Mouse (Mus musculus) embryonic fibroblast, embryonic 13.5 days (primary cell): ENCODE results near the gene Stpg1. TPM values are rescaled to one million over a fixed set of nuclear protein-coding genes. Genes with fewer than 3 reads are reported as not detected.

Source experiments
- H3K27ac ChIP-seq: 2 replicates; pipeline ENCODE4 v1.5.1; 2012; ENCODE audit warnings: low read length, control low read depth, inconsistent platforms; ENCODE audit not compliant: insufficient read depth
- H3K4me1 ChIP-seq: 2 replicates; pipeline ENCODE4 v1.6.1; 2011; ENCODE audit warnings: low read length; ENCODE audit not compliant: control insufficient read depth, insufficient read depth
- H3K4me3 ChIP-seq: 2 replicates; pipeline ENCODE4 v1.5.1; 2011; ENCODE audit warnings: mild to moderate bottlenecking, control low read depth, low read length; ENCODE audit not compliant: insufficient read depth
- CTCF ChIP-seq: IDR thresholded peaks from 2 replicates; pipeline ENCODE4 v1.5.1; 2011; ENCODE audit warnings: mild to moderate bottlenecking, control low read depth, low read length, moderate library complexity, borderline replicate concordance; ENCODE audit not compliant: insufficient read depth
- POLR2A ChIP-seq: IDR thresholded peaks from 2 replicates; pipeline ENCODE4 v1.6.1; 2011; ENCODE audit warnings: low read depth, mild to moderate bottlenecking, control low read depth, low read length, moderate library complexity
- polyA plus RNA-seq: library from polyadenylated mRNA; stranded (reverse); fragments of >200 nt; gene quantifications from 2 replicates; pipeline ENCODE4 v1.2.4, GENCODE M21; 2011; ENCODE audit warnings: low read depth; ENCODE audit not compliant: missing spikeins, insufficient read length

The Stpg1 gene
- polyA plus RNA-seq, 1 experiment, result not detected

DNA sequence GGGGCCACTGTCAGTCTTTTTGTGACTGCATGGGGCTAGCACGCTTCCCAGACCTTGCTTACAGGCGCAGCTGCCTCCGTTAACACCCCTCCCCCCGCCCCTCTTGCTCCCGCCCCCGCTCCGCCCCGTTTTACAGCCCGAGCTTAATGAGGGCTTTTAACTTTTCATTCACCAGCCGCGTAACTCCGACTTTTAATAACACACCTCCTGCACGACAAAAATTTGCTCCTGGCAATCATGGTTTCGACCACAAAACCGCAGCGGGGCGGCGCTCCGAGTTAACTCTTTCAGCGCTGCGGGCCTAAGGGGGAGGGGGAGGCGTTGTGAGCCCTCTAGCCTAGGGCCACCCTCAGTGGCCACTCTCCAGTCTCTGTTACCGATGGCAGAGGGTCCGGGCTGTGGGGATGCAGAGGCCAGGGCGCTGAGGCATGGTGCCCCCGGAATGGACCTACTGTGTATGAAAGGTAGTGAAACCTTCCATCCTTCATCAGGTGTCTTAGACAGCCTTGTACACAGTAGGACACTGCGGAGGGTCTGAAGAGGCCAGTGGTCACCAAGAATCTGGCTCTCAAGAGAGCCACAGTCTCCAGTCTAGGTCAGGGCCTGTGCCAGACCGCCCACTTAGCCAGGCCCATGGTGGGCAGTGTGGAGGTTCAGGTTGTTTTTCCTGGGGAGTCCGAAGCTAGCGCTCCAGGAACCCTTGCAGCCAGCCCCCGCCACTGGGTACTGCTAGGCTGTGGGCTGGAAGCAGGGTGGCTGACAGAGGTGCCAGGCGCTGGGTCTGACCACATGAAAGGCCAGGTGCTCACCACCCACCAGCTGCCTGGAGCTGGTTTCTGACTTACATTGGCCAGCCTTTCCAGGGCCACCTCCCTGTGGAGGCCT lies 75.8 kb downstream of the Stpg1 start:
- Histone ChIP-seq H3K27ac (no peak overlapping the region), H3K4me3 (0 out of 2 replicates have a peak overlapping the region, but pooled peaks have one; percentile 5), H3K4me1 (peaks cover 30% of the 10 kb centered on the region)
- no peak for TF ChIP-seq CTCF
- TF ChIP-seq POLR2A, result no peak

DNA sequence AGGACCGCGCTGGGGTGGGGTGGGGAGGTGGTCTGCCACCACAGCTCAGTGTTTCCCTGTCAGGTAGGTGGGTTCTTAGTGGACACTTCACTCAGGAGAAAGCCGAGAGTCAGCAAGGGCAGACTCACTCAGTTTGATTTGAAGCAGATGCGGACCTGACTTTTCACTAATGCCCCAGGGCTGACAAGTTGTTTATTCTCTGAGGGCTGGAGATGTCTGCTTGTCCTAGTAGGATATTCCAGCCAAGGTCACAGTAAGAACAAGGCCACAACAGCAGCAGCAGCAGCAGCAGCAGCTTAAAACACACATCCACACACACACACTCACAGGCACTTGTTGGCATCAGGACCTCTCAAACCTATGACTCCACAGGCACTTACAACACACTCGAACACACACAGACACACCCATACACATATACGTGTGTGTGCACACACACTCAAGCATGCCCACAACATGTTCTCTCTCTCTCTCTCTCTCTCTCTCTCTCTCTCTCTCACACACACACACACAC lies 76.5 kb downstream of the Stpg1 start:
- Histone ChIP-seq H3K4me1 (peaks cover 30% of the 10 kb centered on the region), H3K4me3 (no peak overlapping the region), H3K27ac (no peak overlapping the region)
- no peak for TF ChIP-seq CTCF
- no peak for TF ChIP-seq POLR2A

DNA sequence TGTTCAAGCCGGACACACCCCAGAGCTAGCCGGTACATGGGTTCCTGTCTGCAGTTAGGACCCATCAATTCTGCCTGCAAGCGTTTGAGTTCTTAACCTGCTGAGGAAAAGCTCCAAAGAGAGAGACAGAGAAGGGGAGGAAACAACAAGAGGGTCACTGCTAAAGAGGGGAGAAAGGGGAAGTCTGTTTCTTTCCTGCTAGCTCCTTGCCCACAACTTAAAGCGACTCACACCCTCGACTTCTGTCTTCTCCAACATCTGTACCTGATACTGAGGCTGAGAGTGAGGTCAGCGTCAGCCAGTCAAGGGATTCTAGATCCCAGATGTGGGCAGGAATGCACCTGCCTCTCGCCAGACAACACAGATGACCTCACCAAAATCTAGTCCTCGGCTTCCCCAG lies 77.7 kb downstream of the Stpg1 start:
- TF ChIP-seq CTCF (no peak), POLR2A (no peak)
- H3K27ac ChIP-seq, result no peak overlapping the region

DNA sequence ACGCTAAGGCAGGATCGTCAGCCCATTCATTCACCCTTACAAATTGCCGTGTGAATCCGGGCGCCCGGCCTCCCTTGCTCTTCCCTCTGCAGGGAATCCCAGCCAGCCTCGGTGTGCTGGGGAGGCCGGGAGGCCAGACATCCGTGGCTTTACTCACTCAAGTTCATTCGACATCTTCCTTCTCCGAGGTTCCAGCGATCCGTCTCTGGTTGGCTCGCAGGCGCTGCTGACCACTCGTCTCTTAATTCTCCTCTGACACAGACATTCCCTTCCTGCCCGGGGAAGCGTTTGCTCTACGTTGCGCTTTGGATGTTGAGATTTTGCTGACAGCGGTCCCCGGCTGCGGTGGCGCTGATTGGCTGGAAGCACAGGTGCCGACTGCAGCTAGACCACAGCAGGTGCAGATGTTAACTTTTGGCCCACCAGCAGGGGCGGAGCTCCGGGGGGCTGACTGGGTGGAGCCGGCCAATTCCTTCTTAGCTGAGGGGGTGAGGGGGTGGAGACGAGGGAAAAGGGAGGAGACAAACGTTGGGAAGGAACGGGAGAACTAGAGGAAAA lies 78.7 kb downstream of the Stpg1 start, which contains the start of gene Grhl3:
Gene Grhl3, minus strand, starts transcription at position 380 of the 558 bp plus-strand sequence.
- TF ChIP-seq CTCF (no peak), POLR2A (no peak)
- Histone ChIP-seq H3K4me3 (peak within 1 kb of the TSS; percentile 22), H3K4me1 (peaks cover 19% of the 10 kb centered on the region), H3K27ac (no peak within 1 kb of the TSS)

More for the DNA sequence above, 77.7 kb downstream of the Stpg1 start:
- H3K4me3 ChIP-seq, result no peak overlapping the region
- peaks cover 23% of the 10 kb centered on the region for H3K4me1 ChIP-seq

DNA sequence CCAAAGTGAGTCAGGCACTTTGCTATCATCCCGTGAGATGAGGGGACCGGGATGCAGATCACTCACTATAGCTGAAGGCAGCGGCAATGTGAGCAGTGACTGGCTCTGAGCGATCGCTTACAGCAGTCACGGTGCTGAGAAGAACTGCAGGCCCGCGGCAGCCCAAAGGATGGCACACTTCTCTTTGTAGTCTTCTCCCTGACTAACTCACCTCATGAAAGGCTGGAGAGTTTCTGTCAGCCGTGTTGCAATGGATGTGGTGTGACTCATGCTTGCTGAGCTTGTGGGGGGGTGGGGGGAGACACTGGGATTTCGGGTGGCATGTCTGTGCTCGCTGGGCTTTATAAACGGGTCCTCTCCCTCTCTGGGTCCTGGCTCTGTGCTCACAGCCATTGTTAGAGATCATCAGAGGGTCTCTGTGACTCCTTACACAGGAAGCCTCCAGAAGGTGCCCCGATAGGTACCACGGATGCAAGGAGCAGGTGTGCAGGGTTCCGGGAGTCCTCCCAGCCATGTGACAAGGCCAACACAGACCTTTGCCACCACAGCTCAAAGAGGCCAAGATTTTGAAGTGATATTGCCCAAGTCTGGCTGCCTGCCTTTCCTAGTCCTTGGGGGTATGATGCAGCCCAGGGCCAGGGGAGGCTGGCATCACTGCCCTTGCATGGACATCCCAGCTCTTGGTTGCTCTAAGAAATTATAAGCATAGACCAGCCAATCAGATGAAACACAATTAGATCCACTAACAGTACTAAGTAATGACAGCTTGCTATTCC lies 81.0 kb downstream of the Stpg1 start:
- H3K4me1 ChIP-seq, result peaks cover 13% of the 10 kb centered on the region; the same call in 1 of the 2 replicates
- no peak overlapping the region for H3K27ac ChIP-seq
- TF ChIP-seq POLR2A (no peak), CTCF (no peak)

DNA sequence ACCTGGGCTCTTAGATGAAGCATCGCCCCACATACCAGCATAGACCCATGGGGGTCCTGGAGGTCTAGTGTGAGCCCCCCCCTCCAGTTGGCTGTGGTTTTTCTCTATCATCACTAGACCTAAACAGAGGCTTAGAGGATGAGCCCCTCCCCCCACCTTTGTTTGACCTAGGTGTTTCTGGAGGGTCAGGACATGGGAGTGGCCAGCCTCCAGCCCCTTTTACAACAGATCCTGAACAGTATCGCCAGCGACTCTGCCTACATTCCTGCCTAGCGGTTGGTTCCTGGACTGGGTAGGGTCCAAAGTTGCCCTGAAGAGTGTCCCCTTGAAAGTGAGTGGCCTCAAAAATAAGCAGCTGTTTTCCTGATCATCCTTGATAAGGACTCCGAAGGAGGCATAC lies 83.9 kb downstream of the Stpg1 start:
- Histone ChIP-seq H3K27ac (no peak overlapping the region), H3K4me3 (no peak overlapping the region), H3K4me1 (no peaks in the 10 kb centered on the region)
- TF ChIP-seq POLR2A (no peak), CTCF (no peak)

More for the DNA sequence above, 81.0 kb downstream of the Stpg1 start:
- no peak overlapping the region for H3K4me3 ChIP-seq

DNA sequence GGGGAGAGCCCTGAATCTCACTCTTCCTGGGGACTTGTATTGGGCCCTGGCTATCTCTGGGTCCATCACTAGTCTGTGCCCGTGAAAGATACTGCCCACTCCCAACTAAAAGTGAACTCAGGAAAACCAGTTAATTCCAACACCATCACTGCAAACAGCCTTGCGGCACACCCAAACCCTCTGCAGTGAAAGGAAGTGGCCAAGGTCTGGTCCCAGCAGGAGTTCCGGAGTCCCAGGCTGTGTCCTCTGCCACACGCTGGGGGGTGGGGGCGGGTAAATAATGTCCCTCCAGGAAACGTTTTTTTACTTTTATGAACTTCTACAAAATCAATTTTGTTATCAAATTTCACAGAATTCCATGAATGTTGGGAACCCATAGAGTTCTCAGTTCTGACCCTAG lies 85.1 kb downstream of the Stpg1 start:
- Histone ChIP-seq H3K27ac (no peak overlapping the region), H3K4me1 (no peaks in the 10 kb centered on the region), H3K4me3 (no peak overlapping the region)
- TF ChIP-seq POLR2A, result no peak
- no peak for TF ChIP-seq CTCF

DNA sequence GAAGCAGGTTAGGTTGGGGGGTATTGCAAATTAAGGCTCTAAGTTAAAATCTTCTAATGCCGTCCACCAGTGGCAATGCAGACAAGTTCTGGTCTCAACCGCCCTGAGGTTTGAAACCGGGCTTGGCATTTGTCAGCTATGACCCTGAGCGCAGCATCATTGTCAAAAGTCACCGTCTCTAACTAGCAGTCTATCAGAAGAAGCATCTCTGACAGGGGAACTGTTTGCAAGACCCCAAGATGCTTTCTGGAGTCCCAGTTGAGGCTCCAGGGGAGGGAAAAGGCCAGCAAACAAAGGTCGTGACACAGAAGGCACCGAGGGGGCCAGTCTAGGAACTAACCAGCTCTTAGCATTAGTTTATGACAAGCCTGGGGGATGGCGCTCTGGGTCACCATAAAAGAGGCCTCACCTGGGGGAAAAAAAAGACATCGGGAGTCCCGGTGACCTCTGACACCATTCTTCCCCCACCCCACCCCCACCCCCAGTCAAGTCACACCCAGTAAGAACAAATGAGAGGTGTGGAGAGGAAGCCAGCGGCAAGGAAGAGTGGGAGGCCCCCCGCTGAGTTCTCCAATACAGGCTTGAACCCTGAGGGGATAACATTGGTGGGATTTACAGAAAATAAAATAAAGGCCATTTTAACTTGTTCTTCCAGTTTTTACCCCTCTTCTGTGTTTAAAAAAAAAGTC lies 86.8 kb downstream of the Stpg1 start:
- TF ChIP-seq POLR2A (no peak), CTCF (no peak)
- H3K4me3 ChIP-seq, result no peak overlapping the region
- no peaks in the 10 kb centered on the region for H3K4me1 ChIP-seq
- H3K27ac ChIP-seq, result no peak overlapping the region

DNA sequence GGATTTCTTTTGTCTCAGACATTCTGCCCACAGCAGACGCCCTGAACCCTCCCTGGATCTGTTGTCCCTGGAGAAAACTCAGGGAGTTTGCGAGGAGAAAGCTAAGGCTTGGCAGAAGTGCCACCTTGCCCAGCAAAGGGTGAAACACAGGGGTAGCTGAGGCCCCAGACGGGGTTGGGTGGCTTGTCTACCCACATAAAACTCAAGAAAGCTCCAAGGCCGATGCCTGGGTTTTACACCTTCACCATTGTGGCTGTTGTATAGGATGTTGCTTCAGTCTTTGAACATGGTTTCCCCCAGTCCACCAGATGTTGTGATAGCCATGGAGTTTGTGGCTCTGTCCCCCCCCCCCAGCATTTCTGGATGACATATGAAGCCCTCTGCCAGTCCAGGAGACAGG lies 90.2 kb downstream of the Stpg1 start:
- H3K27ac ChIP-seq, result no peak overlapping the region
- TF ChIP-seq CTCF (no peak), POLR2A (no peak)
- no peaks in the 10 kb centered on the region for H3K4me1 ChIP-seq
- H3K4me3 ChIP-seq, result no peak overlapping the region

Other genes starting within 250 kb of the Stpg1 start
- 223 and 251 TPM in 2 replicates for gene Clic4, start 222.0 kb upstream of the Stpg1 start, polyA plus RNA-seq
- 160 and 173 TPM in 2 replicates for gene Srrm1, start 141.5 kb upstream of the Stpg1 start, polyA plus RNA-seq
- gene Ncmap, start 96.6 kb upstream of the Stpg1 start, polyA plus RNA-seq, result not detected in 2 replicates
- 17.5 and 18.2 TPM in 2 replicates for gene Rcan3, start 60.9 kb upstream of the Stpg1 start, polyA plus RNA-seq
- 1.4 and 1.7 TPM in 2 replicates for gene Nipal3, start 248 bp downstream of the Stpg1 start, polyA plus RNA-seq
- gene Grhl3, start 78.8 kb downstream of the Stpg1 start, polyA plus RNA-seq, result not detected in 2 replicates
- gene Ifnlr1, start 191.5 kb downstream of the Stpg1 start, polyA plus RNA-seq, result 0.25 and 0.27 TPM in 2 replicates
- gene Il22ra1, start 233.4 kb downstream of the Stpg1 start, polyA plus RNA-seq, result not detected in 2 replicates